Mouse (Mus musculus) cerebellum, adult 11 months (tissue): Measurements from ENCODE around the gene Magea8.
"Not testable (repeated sequence)": the region's sequence is repeated elsewhere in the genome, so short reads cannot be mapped to it uniquely, and the experiment has no call there.

Source experiments
- DNase-seq: peaks from one replicate; pipeline ENCODE4 v3.0.0; 2022

The Magea8 gene

GRCm38 (mm10) chrX:154995750-154996149, at the start of gene Magea8:
Gene Magea8 (minus strand): TSS chrX:154995850.
- not testable (repeated sequence) for DNase-seq

- not testable (repeated sequence) for DNase-seq
Measured at GRCm38 (mm10) chrX:154949405-154949804, 46.2 kb downstream of the Magea8 start, which contains the start of gene Magea3. Gene Magea3 (minus strand): TSS chrX:154949505.

GRCm38 (mm10) chrX:154935887-154936286, 59.8 kb downstream of the Magea8 start, which contains the start of gene Magea6:
Gene Magea6 (minus strand): TSS chrX:154935987.
- not testable (repeated sequence) for DNase-seq
